ENCODE assay signal across 17 mouse cellular contexts in genomic region chr2:178929033-178929432, GRCm38 (mm10).
DNase-seq lines count a peak whose midpoint lies in the region; ATAC-seq lines count a peak whose summit lies in the region.
"Had no signal": no experiment of that assay in that cellular context is flagged by ENCODE, and none has a peak within 500 bp of the region (broad histone marks: within the 10 kb centered on the region; RNA-seq: fewer than 3 reads in every experiment).

No protein-coding gene starts in this region.

- H3K9ac ChIP-seq in forebrain, embryonic 13.5 days, result no peak overlapping the region
- H3K9ac ChIP-seq: midbrain, embryonic 12.5 days; neural tube, embryonic 15.5 days had no signal

- H3K27me3 ChIP-seq in forebrain, embryonic 13.5 days, result no peaks in the 10 kb centered on the region
- H3K27me3 ChIP-seq: midbrain, embryonic 12.5 days; neural tube, embryonic 15.5 days had no signal

- no peak for ATAC-seq in forebrain, embryonic 13.5 days
- ATAC-seq: CD4-positive, CD25-positive, alpha-beta regulatory T cell, adult 4 months; hindbrain, postnatal 0 days had no signal

- H3K4me1 ChIP-seq in forebrain, embryonic 13.5 days, result peaks cover 10% of the 10 kb centered on the region
- H3K4me1 ChIP-seq: neural tube, embryonic 15.5 days had no signal

- WGBS in forebrain, embryonic 13.5 days, result 83% methylated on average over 6 of the region's 6 CpGs

- H3K27ac ChIP-seq in forebrain, embryonic 13.5 days, result no peak overlapping the region
- H3K27ac ChIP-seq: hindbrain, postnatal 0 days; midbrain, embryonic 12.5 days; neural tube, embryonic 15.5 days had no signal

- H3K36me3 ChIP-seq in forebrain, embryonic 13.5 days (ENCODE audit: poor library complexity, severe bottlenecking), result no peaks in the 10 kb centered on the region
- H3K36me3 ChIP-seq: midbrain, embryonic 12.5 days; neural tube, embryonic 15.5 days had no signal

- H3K4me3 ChIP-seq in forebrain, embryonic 13.5 days, result no peak overlapping the region
- H3K4me3 ChIP-seq: midbrain, embryonic 12.5 days; neural tube, embryonic 15.5 days had no signal

- peak; percentile 15 for DNase-seq in retina, embryonic 14.5 days (ENCODE audit: low spot score)
- DNase-seq in retina, postnatal 1 day, result no peak
- peak; percentile 17 to 25 for DNase-seq in frontal cortex, postnatal 14 days (ENCODE audit: low spot score in 2 of 2)
- peak; percentile 8 to 63 for DNase-seq in left cerebral cortex, adult 9 months (ENCODE audit: low spot score in 2 of 2)
- DNase-seq in right cerebral cortex, postnatal 36 days (ENCODE audit: low spot score in 2 of 2), result peak; percentile 62 to 63
- no peak for DNase-seq in cerebellum, adult 11 months
- DNase-seq: adrenal gland, postnatal 14 days; cerebellum, postnatal 14 days; heart, postnatal 10 days; kidney, adult 18-20 months; lung, adult 2 months; lung, postnatal 4 days had no signal

- no peaks in the 10 kb centered on the region for H3K9me3 ChIP-seq in forebrain, embryonic 13.5 days (replicated peaks)
- H3K9me3 ChIP-seq: midbrain, embryonic 12.5 days; neural tube, embryonic 15.5 days had no signal

- H3K4me2 ChIP-seq in forebrain, embryonic 13.5 days, result no peak overlapping the region
- H3K4me2 ChIP-seq: midbrain, embryonic 12.5 days; neural tube, embryonic 15.5 days had no signal

Comparison
In these comparisons a context has a peak if more than half of its experiments do, and no peak if none do; other contexts are left out.
1. DNase-seq: peak in retina, embryonic 14.5 days (single experiment), frontal cortex, postnatal 14 days (2 of 2), left cerebral cortex, adult 9 months (2 of 2) and right cerebral cortex, postnatal 36 days (2 of 2); none in retina, postnatal 1 day (single experiment) and cerebellum, adult 11 months (single experiment).